Mouse (Mus musculus): ENCODE data around the gene Prpf38b. TPM values are rescaled to one million over a fixed set of nuclear protein-coding genes. Genes with fewer than 3 reads are reported as not detected.
A peak's percentile ranks its signal among the peaks of the same experiment; 100 is the strongest.
"Not testable (repeated sequence)": the region's sequence is repeated elsewhere in the genome, so short reads cannot be mapped to it uniquely, and the experiment has no call there.

Gene Prpf38b
- polyA plus RNA-seq, 1 experiment from 2014 or later: 77.9 TPM

DNA sequence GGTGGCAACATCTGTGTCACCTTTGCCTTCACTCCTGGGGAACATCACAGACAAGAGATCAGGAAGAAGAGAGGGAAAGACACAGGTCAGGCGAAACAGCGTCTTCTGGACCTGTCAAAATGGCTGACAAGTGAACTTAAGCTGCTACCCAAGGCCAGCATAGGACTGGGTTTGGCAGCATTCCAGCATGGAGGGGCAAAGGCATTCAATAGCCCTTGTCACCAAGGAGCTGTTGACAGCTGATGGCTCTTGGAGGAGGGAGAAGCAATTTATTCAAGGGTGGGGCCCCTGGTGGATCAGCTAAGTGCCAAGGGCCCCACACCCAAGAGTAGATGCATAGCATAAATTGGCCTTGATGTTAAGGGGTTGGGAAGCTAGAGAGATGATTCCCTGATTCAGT is 32.4 kb downstream of the Prpf38b start:
- no peak overlapping the region for H3K4me3 ChIP-seq

DNA sequence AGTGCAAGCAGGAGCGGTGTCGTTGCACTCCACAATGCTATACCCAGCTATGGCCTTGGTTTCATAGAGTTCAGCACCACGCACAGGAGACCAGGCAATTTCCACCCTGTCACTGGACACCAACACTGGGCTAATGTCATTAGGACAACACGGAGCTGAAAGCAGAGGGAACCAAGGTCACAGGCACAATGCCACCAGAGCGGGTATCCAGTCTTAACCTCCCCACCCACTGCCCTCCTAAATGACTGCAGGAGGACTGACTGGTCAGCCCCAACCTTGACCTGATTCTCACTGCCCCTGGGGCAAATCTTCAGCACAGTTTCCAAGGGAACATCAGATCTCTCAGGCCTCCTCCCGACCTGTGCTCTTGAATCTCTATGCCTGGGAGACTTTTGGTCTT is 40.9 kb downstream of the Prpf38b start:
- no peaks in the 10 kb centered on the region for H3K27me3 ChIP-seq
- 84% methylated on average over 6 of the region's 6 CpGs for WGBS
- no peak for ATAC-seq (ENCODE audit: low FRiP score, low read depth)

More for the DNA sequence above, 32.4 kb downstream of the Prpf38b start:
- Histone ChIP-seq H3K27ac (replicated peaks) (no peak overlapping the region), H3K36me3 (no peaks in the 10 kb centered on the region), H3K9ac (replicated peaks) (no peak overlapping the region), H3K4me2 (replicated peaks) (no peak overlapping the region), H3K27me3 (no peaks in the 10 kb centered on the region), H3K9me3 (no peaks in the 10 kb centered on the region), H3K4me1 (peaks cover 8% of the 10 kb centered on the region)
- ATAC-seq (ENCODE audit: low FRiP score, low read depth): 0 out of 2 replicates have a peak, but pooled peaks have one; percentile 16
- WGBS: 71% methylated on average over 2 of the region's 2 CpGs

DNA sequence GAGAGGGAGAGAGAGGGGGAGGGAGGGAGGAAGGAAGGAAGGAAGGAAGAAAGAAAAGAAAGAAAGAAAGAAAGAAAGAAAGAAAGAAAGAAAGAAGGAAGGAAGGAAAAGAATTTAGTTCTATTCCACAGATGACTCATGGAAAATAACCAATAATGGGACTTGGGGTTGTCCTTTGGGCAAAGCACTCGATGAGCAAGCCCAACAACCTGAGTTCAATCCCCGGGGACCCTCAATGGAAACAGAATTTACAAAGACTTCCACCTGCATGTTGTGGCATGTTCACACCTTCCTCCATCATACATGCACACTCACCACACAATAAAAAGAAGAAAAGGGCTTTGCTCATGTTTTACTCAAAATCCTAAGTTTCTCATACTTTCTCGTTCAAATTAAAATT is 44.1 kb downstream of the Prpf38b start:
- ATAC-seq (ENCODE audit: low FRiP score, low read depth): no peak

More for the DNA sequence above, 40.9 kb downstream of the Prpf38b start:
- Histone ChIP-seq H3K27ac (replicated peaks) (no peak overlapping the region), H3K9ac (replicated peaks) (no peak overlapping the region), H3K4me3 (no peak overlapping the region), H3K36me3 (no peaks in the 10 kb centered on the region), H3K4me1 (no peaks in the 10 kb centered on the region), H3K4me2 (replicated peaks) (no peak overlapping the region), H3K9me3 (no peaks in the 10 kb centered on the region)

DNA sequence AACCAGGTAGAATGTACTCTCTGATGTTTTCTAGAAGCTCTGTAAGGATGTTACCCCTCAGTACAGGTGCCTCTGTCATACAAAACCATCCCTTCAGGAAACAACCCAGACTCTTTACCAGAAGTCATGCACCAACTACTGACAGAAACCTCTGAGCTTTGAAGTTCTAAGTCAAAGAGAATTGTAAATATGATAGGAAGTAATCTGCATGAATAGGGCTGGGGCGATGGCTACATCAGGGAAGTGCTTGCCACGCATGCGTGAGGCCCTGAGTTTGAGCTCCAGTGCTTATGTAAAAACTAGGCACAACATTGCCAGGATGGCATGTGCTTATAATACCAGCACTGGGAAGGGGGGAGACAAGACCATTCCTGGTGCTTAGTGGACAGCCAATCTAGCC is 45.9 kb downstream of the Prpf38b start:
- no peaks in the 10 kb centered on the region for H3K27me3 ChIP-seq
- H3K36me3 ChIP-seq: no peaks in the 10 kb centered on the region
- no peaks in the 10 kb centered on the region for H3K4me1 ChIP-seq
- H3K27ac ChIP-seq (replicated peaks): no peak overlapping the region
- no peak overlapping the region for H3K4me3 ChIP-seq
- H3K9me3 ChIP-seq: no peaks in the 10 kb centered on the region
- ATAC-seq (ENCODE audit: low FRiP score, low read depth): no peak
- WGBS: 84% methylated on average over 3 of the region's 3 CpGs
- no peak overlapping the region for H3K4me2 ChIP-seq (replicated peaks)
- H3K9ac ChIP-seq (replicated peaks): no peak overlapping the region

More for the DNA sequence above, 44.1 kb downstream of the Prpf38b start:
- 94% methylated on average over 3 of the region's 3 CpGs for WGBS
- Histone ChIP-seq H3K27ac (replicated peaks) (no peak overlapping the region), H3K9me3 (no peaks in the 10 kb centered on the region), H3K4me1 (no peaks in the 10 kb centered on the region), H3K36me3 (no peaks in the 10 kb centered on the region), H3K4me2 (replicated peaks) (no peak overlapping the region), H3K4me3 (no peak overlapping the region), H3K9ac (replicated peaks) (no peak overlapping the region), H3K27me3 (no peaks in the 10 kb centered on the region)

DNA sequence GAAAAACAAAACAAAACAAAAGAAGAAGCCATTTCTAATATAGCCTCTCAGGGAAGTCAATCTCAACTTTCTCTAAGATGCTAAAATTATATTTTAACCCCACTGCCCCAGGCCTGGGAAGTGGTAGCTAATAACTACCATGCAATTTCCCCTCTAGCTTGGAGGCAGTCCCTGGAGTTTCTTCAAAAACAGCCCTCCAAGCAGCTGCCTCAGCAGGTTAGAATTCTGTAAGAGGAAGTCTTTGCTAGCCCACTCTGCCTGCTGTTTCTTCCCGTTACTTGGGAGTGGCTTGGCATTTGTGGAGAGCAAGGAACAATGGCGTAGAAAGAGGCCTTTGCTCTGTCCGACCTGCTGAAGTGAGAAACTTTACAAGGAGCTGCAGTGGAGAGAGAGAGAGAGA is 46.4 kb downstream of the Prpf38b start:
- H3K36me3 ChIP-seq: no peaks in the 10 kb centered on the region
- H3K27me3 ChIP-seq: no peaks in the 10 kb centered on the region
- no peak for ATAC-seq (ENCODE audit: low FRiP score, low read depth)
- no peak overlapping the region for H3K4me2 ChIP-seq (replicated peaks)
- no peaks in the 10 kb centered on the region for H3K4me1 ChIP-seq
- no peak overlapping the region for H3K27ac ChIP-seq (replicated peaks)
- no peak overlapping the region for H3K4me3 ChIP-seq
- H3K9ac ChIP-seq (replicated peaks): no peak overlapping the region
- no peaks in the 10 kb centered on the region for H3K9me3 ChIP-seq
- 35% methylated on average over 3 of the region's 3 CpGs for WGBS

DNA sequence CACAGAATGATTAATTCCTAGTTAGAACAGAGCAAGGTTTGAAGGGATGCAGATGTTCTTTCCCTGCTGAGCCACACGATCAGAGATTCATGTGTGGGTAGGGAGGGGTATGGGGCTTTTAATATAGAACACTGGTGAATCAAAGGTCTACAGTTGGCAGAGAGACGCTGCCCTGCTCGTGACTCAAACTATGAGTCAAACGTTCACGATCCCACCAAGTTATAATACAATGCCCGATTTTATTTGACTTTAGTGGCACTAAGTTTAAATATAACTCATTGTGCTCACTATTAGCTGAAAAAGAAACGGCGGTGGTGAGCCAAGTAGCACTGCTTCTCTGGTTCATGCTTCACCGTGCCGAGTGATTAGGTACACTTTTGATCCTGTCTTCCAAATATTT is 48.4 kb downstream of the Prpf38b start:
- 93% methylated on average over 10 of the region's 10 CpGs for WGBS
- Histone ChIP-seq H3K4me1 (peaks cover 9% of the 10 kb centered on the region), H3K4me2 (replicated peaks) (no peak overlapping the region), H3K36me3 (no peaks in the 10 kb centered on the region), H3K27ac (replicated peaks) (no peak overlapping the region), H3K27me3 (no peaks in the 10 kb centered on the region), H3K4me3 (no peak overlapping the region), H3K9ac (replicated peaks) (no peak overlapping the region), H3K9me3 (no peaks in the 10 kb centered on the region)
- ATAC-seq (ENCODE audit: low FRiP score, low read depth): no peak

DNA sequence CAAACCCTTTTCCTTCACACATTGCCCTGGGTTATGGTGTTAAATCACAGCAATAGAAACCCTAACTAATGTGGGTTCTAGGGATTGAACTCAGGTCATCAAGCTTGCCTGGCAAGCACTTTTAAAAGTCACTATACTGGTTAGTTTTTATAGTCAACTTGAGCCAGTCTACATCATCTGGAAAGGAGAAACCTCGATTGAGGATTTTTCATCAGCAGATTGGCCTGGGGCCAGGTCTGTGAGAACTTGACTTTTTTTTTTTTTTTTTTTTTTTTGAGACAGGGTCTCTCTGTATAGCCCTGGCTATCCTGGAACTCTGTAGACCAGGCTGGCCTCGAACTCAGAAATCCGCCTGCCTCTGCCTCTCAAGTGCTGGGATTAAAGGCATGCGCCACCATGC is 49.2 kb downstream of the Prpf38b start:
- not testable (repeated sequence) for H3K36me3 ChIP-seq; H3K27me3 ChIP-seq; H3K9ac ChIP-seq (replicated peaks); H3K9me3 ChIP-seq; H3K4me3 ChIP-seq; H3K27ac ChIP-seq (replicated peaks); H3K4me2 ChIP-seq (replicated peaks); ATAC-seq (ENCODE audit: low FRiP score, low read depth)
- H3K4me1 ChIP-seq: peaks cover 11% of the 10 kb centered on the region
- WGBS: 95% methylated on average over 4 of the region's 4 CpGs

DNA sequence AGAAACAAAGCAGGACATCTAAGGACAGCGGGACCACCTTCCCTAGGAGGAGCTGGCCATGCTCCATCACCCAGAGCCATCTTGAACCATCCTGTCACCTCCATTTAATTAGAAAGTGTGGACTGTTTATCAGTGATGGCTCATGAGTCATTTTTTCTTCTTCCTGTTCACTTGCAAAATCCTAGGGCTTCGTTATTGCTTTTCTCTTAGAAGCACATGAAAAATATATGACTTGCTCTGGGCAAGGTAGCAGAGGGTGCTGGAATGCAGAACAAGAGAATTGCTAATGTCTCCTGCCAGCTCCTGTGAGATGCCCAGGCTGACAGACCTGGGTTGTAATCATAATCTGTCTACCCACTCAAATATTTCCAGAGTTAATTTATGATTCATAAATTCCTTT is 50.7 kb downstream of the Prpf38b start:
- Histone ChIP-seq H3K27ac (replicated peaks) (no peak overlapping the region), H3K27me3 (no peaks in the 10 kb centered on the region; the same call in 1 of the 2 replicates), H3K9ac (replicated peaks) (no peak overlapping the region), H3K9me3 (no peaks in the 10 kb centered on the region), H3K4me3 (no peak overlapping the region), H3K4me1 (peaks cover 17% of the 10 kb centered on the region), H3K36me3 (no peaks in the 10 kb centered on the region), H3K4me2 (replicated peaks) (no peak overlapping the region)
- WGBS: 78% methylated on average over 2 of the region's 2 CpGs
- no peak for ATAC-seq (ENCODE audit: low FRiP score, low read depth)

DNA sequence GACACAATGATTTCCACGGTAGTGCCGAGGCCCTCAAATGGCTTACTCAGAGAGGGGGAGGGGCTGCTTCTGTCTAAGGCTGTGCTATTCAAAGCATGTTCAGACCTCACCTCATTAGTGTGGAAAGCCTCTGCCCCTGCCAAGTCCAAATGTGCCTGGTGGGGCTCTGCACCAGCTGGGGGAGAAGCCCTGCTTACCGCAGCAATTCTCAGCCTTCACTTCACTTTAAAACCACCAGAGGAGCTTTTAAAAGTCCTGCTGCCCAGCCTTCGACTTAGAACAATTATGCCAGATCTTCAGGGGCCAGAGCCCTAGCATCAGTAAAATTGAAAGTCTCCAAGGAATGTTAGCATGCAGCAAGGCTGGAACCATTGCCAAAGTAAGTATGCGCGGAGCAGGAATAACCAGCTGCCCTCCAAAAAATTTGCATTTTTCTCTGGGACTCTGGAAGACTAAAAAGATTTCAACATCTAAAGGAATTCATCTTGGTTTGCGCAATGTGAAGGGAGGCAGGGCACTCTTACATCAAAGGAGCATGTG is 53.2 kb downstream of the Prpf38b start:
- H3K27me3 ChIP-seq: no peaks in the 10 kb centered on the region; the same call in 1 of the 2 replicates
- H3K27ac ChIP-seq (replicated peaks): peak overlapping the region; percentile 71
- H3K4me2 ChIP-seq (replicated peaks): peak overlapping the region; percentile 29
- ATAC-seq (ENCODE audit: low FRiP score, low read depth): peak; percentile 91
- WGBS: 18% methylated on average over 7 of the region's 7 CpGs
- peaks cover 25% of the 10 kb centered on the region for H3K4me1 ChIP-seq
- H3K9ac ChIP-seq (replicated peaks): no peak overlapping the region
- H3K36me3 ChIP-seq: no peaks in the 10 kb centered on the region
- no peaks in the 10 kb centered on the region for H3K9me3 ChIP-seq
- H3K4me3 ChIP-seq: no peak overlapping the region

DNA sequence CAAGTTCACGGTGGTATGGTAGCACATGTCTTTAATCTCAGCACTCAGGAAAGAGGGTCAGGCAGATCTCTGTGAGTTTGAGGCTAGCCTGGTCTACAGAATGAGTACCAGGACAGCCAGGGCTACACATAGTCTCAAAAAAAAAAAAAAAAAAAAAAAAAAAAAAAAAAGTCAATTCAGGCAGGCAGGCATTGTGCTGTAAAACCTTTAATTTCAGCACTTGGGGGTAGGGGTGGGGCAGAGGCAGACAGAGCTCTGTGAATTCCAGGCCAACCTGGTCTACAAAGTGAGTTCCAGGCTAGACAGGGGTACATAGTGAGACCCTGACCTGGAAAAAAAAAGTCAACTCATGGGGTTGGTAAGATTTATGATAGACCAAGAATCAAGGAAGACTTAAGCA is 53.8 kb downstream of the Prpf38b start:
- ATAC-seq (ENCODE audit: low FRiP score, low read depth): peak; percentile 45
- Histone ChIP-seq H3K4me3 (no peak overlapping the region), H3K4me2 (replicated peaks) (peak overlapping the region; percentile 29; the same call in 1 of the 2 replicates), H3K9me3 (no peaks in the 10 kb centered on the region), H3K27me3 (no peaks in the 10 kb centered on the region; the same call in 1 of the 2 replicates), H3K9ac (replicated peaks) (no peak overlapping the region), H3K36me3 (no peaks in the 10 kb centered on the region), H3K27ac (replicated peaks) (peak overlapping the region; percentile 71), H3K4me1 (peaks cover 25% of the 10 kb centered on the region)
- 67% methylated on average over 1 of the region's 1 CpGs for WGBS

DNA sequence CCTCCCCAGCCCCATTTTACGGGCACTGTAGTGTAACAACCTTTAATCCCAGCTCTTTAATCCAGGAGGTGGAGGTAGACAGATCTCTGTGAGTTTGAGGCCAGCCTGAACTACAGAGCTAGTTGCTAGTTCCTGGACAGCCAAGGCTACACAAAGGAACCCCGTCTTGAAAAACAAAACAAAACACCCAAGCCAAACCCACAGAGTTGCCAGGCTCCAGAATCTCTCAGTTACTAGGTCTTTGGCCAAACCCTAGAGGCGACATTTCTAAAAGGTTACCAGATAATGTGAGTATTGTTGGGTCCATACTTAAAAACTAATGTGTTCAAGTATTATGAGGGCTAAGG is 54.4 kb downstream of the Prpf38b start:
- WGBS: 22% methylated on average over 3 of the region's 3 CpGs
- Histone ChIP-seq H3K4me1 (peaks cover 25% of the 10 kb centered on the region), H3K27ac (replicated peaks) (no peak overlapping the region), H3K4me2 (replicated peaks) (no peak overlapping the region), H3K9me3 (no peaks in the 10 kb centered on the region), H3K4me3 (no peak overlapping the region), H3K27me3 (no peaks in the 10 kb centered on the region; the same call in 1 of the 2 replicates), H3K9ac (replicated peaks) (no peak overlapping the region), H3K36me3 (no peaks in the 10 kb centered on the region)
- ATAC-seq (ENCODE audit: low FRiP score, low read depth): no peak

DNA sequence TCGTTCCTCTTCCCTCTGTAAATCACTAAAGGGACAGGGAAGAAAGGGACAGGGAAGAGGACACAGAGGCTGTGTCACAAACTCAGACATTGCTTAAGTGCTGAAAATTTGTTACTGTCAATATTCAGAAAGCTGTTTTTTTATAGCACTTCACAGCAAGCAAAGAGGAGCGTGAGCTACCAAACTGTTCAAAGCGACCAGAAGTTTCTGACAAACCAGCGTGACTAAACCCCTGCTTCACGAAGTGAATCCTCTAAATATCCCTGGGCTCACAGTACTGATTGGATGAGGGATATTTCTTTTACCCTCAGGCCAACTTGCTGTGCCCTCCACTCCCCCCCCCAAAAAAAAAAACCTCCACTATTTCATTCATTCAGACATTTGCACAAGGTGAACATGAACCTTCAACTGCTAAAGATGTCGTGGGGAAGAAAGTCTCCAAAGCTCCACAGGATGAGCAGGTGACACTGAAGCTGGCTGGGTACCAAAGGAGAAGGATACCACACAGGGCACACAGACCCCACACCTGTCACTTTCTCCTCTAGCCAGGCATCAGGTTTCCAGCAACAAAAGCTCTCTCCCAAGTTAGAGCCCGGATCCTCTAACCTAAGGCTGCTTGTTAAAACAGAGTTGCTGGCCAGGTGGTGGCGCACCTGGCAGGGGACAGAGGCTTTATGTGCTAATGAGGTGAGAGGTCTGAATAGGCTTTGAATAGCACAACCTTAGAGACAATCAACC is 55.0 kb downstream of the Prpf38b start:
- H3K9ac ChIP-seq (replicated peaks): no peak overlapping the region
- H3K4me2 ChIP-seq (replicated peaks): no peak overlapping the region
- H3K36me3 ChIP-seq: no peaks in the 10 kb centered on the region
- peaks cover 25% of the 10 kb centered on the region for H3K4me1 ChIP-seq
- H3K27me3 ChIP-seq: no peaks in the 10 kb centered on the region; the same call in 1 of the 2 replicates
- no peak for ATAC-seq (ENCODE audit: low FRiP score, low read depth)
- no peak overlapping the region for H3K27ac ChIP-seq (replicated peaks)
- no peaks in the 10 kb centered on the region for H3K9me3 ChIP-seq
- H3K4me3 ChIP-seq: no peak overlapping the region
- 37% methylated on average over 8 of the region's 8 CpGs for WGBS

Data from midbrain, embryonic 12.5 days (tissue).